Mouse (Mus musculus): ENCODE measurements around the gene Rbm4. TPM values are rescaled to one million over a fixed set of nuclear protein-coding genes. Genes with fewer than 3 reads are reported as not detected.

Gene Rbm4
- total and polyA plus RNA-seq, 3 experiments, result 47.3 to 73.2 (median 68.3) TPM

GRCm38 (mm10) chr19:4747631-4748312, 45.9 kb downstream of the Rbm4 start:
- DNase-seq (ENCODE audit: extremely low read depth), result no peak
- H3K9ac ChIP-seq (ENCODE audit: insufficient read depth, low read depth), result no peak overlapping the region
- H3K79me2 ChIP-seq (replicated peaks; ENCODE audit: control insufficient read depth, extremely low read depth, insufficient read depth, poor library complexity, severe bottlenecking), result no peaks in the 10 kb centered on the region
- no peaks in the 10 kb centered on the region for H3K9me3 ChIP-seq (replicated peaks; ENCODE audit: low read length)
- no peak overlapping the region for H3K27ac ChIP-seq (ENCODE audit: insufficient read depth, low read depth)
- no peak for TF ChIP-seq POLR2A (IDR thresholded peaks at IDR 0.05; ENCODE audit: low read depth, low read length)
- TF ChIP-seq BHLHE40 (IDR thresholded peaks at IDR 0.05; ENCODE audit: low read depth, low read length), result no peak
- TF ChIP-seq E2F4 (IDR thresholded peaks at IDR 0.05; ENCODE audit: insufficient replicate concordance, low read depth, low read length), result no peak
- no peak for TF ChIP-seq JUN (IDR thresholded peaks at IDR 0.05; ENCODE audit: insufficient read depth, low read depth, low read length)
- no peak for TF ChIP-seq MAX (IDR thresholded peaks at IDR 0.05; ENCODE audit: low read length)
- TF ChIP-seq USF1 (IDR thresholded peaks at IDR 0.05; ENCODE audit: low read depth, low read length), result no peak
- TF ChIP-seq CTCF (conservative IDR thresholded peaks at IDR 0.05 in 1 of 2, IDR thresholded peaks at IDR 0.05 in 1 of 2; ENCODE audit: low read depth in 2 of 2, low read length in 2 of 2), result no peak
- no peak for TF ChIP-seq MXI1 (IDR thresholded peaks at IDR 0.05; ENCODE audit: low read depth, low read length)
- TF ChIP-seq ZKSCAN1 (IDR thresholded peaks at IDR 0.05; ENCODE audit: borderline replicate concordance, low read depth, low read length), result no peak
- TF ChIP-seq MEF2A (IDR thresholded peaks at IDR 0.05; ENCODE audit: borderline replicate concordance, low read depth, low read length), result no peak
- TF ChIP-seq NRF1 (IDR thresholded peaks at IDR 0.05; ENCODE audit: low read depth, low read length), result no peak
- H3K4me3 ChIP-seq (replicated peaks in 1 of 3; ENCODE audit: low read depth in 2 of 3, low read length in 2 of 3, poor library complexity in 1 of 3), result no peak overlapping the region
- dilution Hi-C loops (cut with MboI; ENCODE audit: extremely low pct_ligation_motif_present, extremely low pct_unique_long_range_greater_than_20kb, low sequenced_read_pairs) (no loop called here), in situ Hi-C loops (cut with MboI; ENCODE audit: low pct_ligation_motif_present, low pct_unique_long_range_greater_than_20kb, low sequenced_read_pairs) (loop anchor here (10.0 kb wide), 1 partner anchor 53 kb away; the partner anchor contains the start of gene Gm960)
- no peaks in the 10 kb centered on the region for H3K27me3 ChIP-seq (replicated peaks)
- H3K36me3 ChIP-seq (replicated peaks in 1 of 2; ENCODE audit: control insufficient read depth in 1 of 2, insufficient read depth in 1 of 2, low read length in 1 of 2), result peaks cover 0 to 6% of the 10 kb centered on the region in 2 experiments
- H3K4me1 ChIP-seq (ENCODE audit: control insufficient read depth in 1 of 2, insufficient read depth in 2 of 2), result no peaks in the 10 kb centered on the region
- H3K4me2 ChIP-seq (ENCODE audit: insufficient read depth, low read depth, poor library complexity, severe bottlenecking), result no peak overlapping the region

- H3K79me2 ChIP-seq (replicated peaks; ENCODE audit: control insufficient read depth, extremely low read depth, insufficient read depth, poor library complexity, severe bottlenecking), result no peaks in the 10 kb centered on the region
- no peak overlapping the region for H3K9ac ChIP-seq (ENCODE audit: insufficient read depth, low read depth)
- H3K36me3 ChIP-seq (replicated peaks in 1 of 2; ENCODE audit: control insufficient read depth in 1 of 2, insufficient read depth in 1 of 2, low read length in 1 of 2), result peaks cover 0 to 6% of the 10 kb centered on the region in 2 experiments
- in situ Hi-C loops (cut with MboI; ENCODE audit: low pct_ligation_motif_present, low pct_unique_long_range_greater_than_20kb, low sequenced_read_pairs) (loop anchor here (10.0 kb wide), 1 partner anchor 52 kb away; the partner anchor contains the start of gene Gm960), dilution Hi-C loops (cut with MboI; ENCODE audit: extremely low pct_ligation_motif_present, extremely low pct_unique_long_range_greater_than_20kb, low sequenced_read_pairs) (no loop called here)
- H3K4me1 ChIP-seq (ENCODE audit: control insufficient read depth in 1 of 2, insufficient read depth in 2 of 2), result no peaks in the 10 kb centered on the region
- no peaks in the 10 kb centered on the region for H3K9me3 ChIP-seq (replicated peaks; ENCODE audit: low read length)
- no peak overlapping the region for H3K4me3 ChIP-seq (replicated peaks in 1 of 3; ENCODE audit: low read depth in 2 of 3, low read length in 2 of 3, poor library complexity in 1 of 3)
- no peak overlapping the region for H3K4me2 ChIP-seq (ENCODE audit: insufficient read depth, low read depth, poor library complexity, severe bottlenecking)
- H3K27me3 ChIP-seq (replicated peaks), result no peaks in the 10 kb centered on the region
- DNase-seq (ENCODE audit: extremely low read depth), result no peak
- no peak for TF ChIP-seq MYC (IDR thresholded peaks at IDR 0.05; ENCODE audit: low read depth, low read length)
- no peak for TF ChIP-seq BHLHE40 (IDR thresholded peaks at IDR 0.05; ENCODE audit: low read depth, low read length)
- no peak for TF ChIP-seq JUND (conservative IDR thresholded peaks at IDR 0.05; ENCODE audit: low read depth, low read length)
- no peak for TF ChIP-seq USF2 (conservative IDR thresholded peaks at IDR 0.05; ENCODE audit: low read depth, low read length)
- TF ChIP-seq POLR2A (IDR thresholded peaks at IDR 0.05; ENCODE audit: low read depth, low read length), result no peak
- TF ChIP-seq KAT2A (IDR thresholded peaks at IDR 0.05; ENCODE audit: insufficient replicate concordance, low read length), result no peak
- TF ChIP-seq RCOR1 (conservative IDR thresholded peaks at IDR 0.05; ENCODE audit: low read depth, low read length), result no peak
- TF ChIP-seq HCFC1 (IDR thresholded peaks at IDR 0.05; ENCODE audit: low read depth, low read length), result no peak
- TF ChIP-seq E2F4 (IDR thresholded peaks at IDR 0.05; ENCODE audit: insufficient replicate concordance, low read depth, low read length), result no peak
- TF ChIP-seq MAZ (IDR thresholded peaks at IDR 0.05; ENCODE audit: low read depth, low read length), result no peak
- no peak for TF ChIP-seq NELFE (IDR thresholded peaks at IDR 0.05; ENCODE audit: low read depth, low read length)
- H3K27ac ChIP-seq (ENCODE audit: insufficient read depth, low read depth), result no peak overlapping the region
Observed at GRCm38 (mm10) chr19:4746611-4747010, 47.1 kb downstream of the Rbm4 start.

All from CH12.LX (cell line).